Mouse (Mus musculus): ENCODE measurements around the gene Gm11099.
A peak's percentile ranks its signal among the peaks of the same experiment; 100 is the strongest.

The Gm11099 gene

GRCm38 (mm10) chr2:58859134-58859533 lies at the start of gene Gm11099:
Gene Gm11099, plus strand, starts transcription at chr2:58859434.
- no peak for DNase-seq

GRCm38 (mm10) chr2:58812941-58813340 lies 46.3 kb upstream of the Gm11099 start:
- DNase-seq = no peak

- DNase-seq = no peak
Measured at GRCm38 (mm10) chr2:58828910-58829600, 30.2 kb upstream of the Gm11099 start.

GRCm38 (mm10) chr2:58829981-58830742 lies 29.1 kb upstream of the Gm11099 start:
- DNase-seq = peak; percentile 62

GRCm38 (mm10) chr2:58832253-58832980 lies 26.8 kb upstream of the Gm11099 start:
- peak; percentile 52 for DNase-seq

GRCm38 (mm10) chr2:58841021-58841420 lies 18.2 kb upstream of the Gm11099 start:
- peak; percentile 46 for DNase-seq

- DNase-seq = no peak
Measured at GRCm38 (mm10) chr2:58842443-58842842, 16.8 kb upstream of the Gm11099 start.

- no peak for DNase-seq
Measured at GRCm38 (mm10) chr2:58844499-58844898, 14.7 kb upstream of the Gm11099 start.

GRCm38 (mm10) chr2:58879876-58880275 lies 20.6 kb downstream of the Gm11099 start:
- no peak for DNase-seq

GRCm38 (mm10) chr2:58905057-58905456 lies 45.8 kb downstream of the Gm11099 start:
- no peak for DNase-seq

GRCm38 (mm10) chr2:58906814-58907516 lies 47.7 kb downstream of the Gm11099 start:
- DNase-seq = peak; percentile 13

- DNase-seq = no peak
Measured at GRCm38 (mm10) chr2:58912339-58912738, 53.1 kb downstream of the Gm11099 start.

GRCm38 (mm10) chr2:58918351-58918750 lies 59.1 kb downstream of the Gm11099 start:
- DNase-seq = no peak

GRCm38 (mm10) chr2:58925551-58925950 lies 66.3 kb downstream of the Gm11099 start:
- no peak for DNase-seq

- DNase-seq = no peak
Measured at GRCm38 (mm10) chr2:58941361-58941760, 82.1 kb downstream of the Gm11099 start.

- DNase-seq = no peak
Measured at GRCm38 (mm10) chr2:58948796-58949195, 89.6 kb downstream of the Gm11099 start.

- no peak for DNase-seq
Measured at GRCm38 (mm10) chr2:58952101-58952500, 92.9 kb downstream of the Gm11099 start.

GRCm38 (mm10) chr2:58956351-58956750 lies 97.1 kb downstream of the Gm11099 start:
- no peak for DNase-seq

GRCm38 (mm10) chr2:58956770-58957300 lies 97.6 kb downstream of the Gm11099 start:
- DNase-seq = no peak

Data from kidney, postnatal 14 days (tissue).